Mouse (Mus musculus) kidney, postnatal 0 days (tissue): Measurements from ENCODE around the gene Rhbdd1. TPM values are rescaled to one million over a fixed set of nuclear protein-coding genes. Genes with fewer than 3 reads are reported as not detected.

ENCODE experiments used
- ATAC-seq: fragments of 200-750 bp; cut with Nextera tagmentation; replicated peaks from 2 replicates; pipeline ENCODE4 v1.8.0; 2017; ENCODE audit warnings: low read depth, moderate number of reproducible peaks, moderate TSS enrichment, moderate library complexity; ENCODE audit not compliant: low FRiP score
- DNase-seq: peaks from one replicate; pipeline ENCODE4 v3.0.0-alpha.2; 2016; ENCODE audit warnings: low spot score
- H3K27ac ChIP-seq: fragments of 300-500 bp; sonication (generic); 2 replicates; pipeline ENCODE4 v1.5.1; 2014; ENCODE audit warnings: mild to moderate bottlenecking
- H3K27me3 ChIP-seq: fragments of 300-500 bp; sonication (generic); 2 replicates; pipeline ENCODE4 v1.6.1; 2014; ENCODE audit warnings: low read length, mixed read lengths; ENCODE audit not compliant: insufficient read depth
- H3K36me3 ChIP-seq: fragments of 300-500 bp; sonication (generic); 2 replicates; pipeline ENCODE4 v1.6.1; 2014; ENCODE audit warnings: low read length, mixed read lengths; ENCODE audit not compliant: insufficient read depth
- H3K4me1 ChIP-seq: fragments of 300-500 bp; sonication (generic); replicated peaks from 2 replicates; pipeline ENCODE4 v1.6.1; 2014; ENCODE audit warnings: antibody characterized with exemption, low read length, mixed read lengths; ENCODE audit not compliant: insufficient read depth
- H3K4me2 ChIP-seq: fragments of 300-500 bp; sonication (generic); 2 replicates; pipeline ENCODE4 v1.6.1; 2014; ENCODE audit warnings: mild to moderate bottlenecking, low read length, moderate library complexity, mixed read lengths
- H3K4me3 ChIP-seq: fragments of 300-500 bp; sonication (generic); replicated peaks from 2 replicates; pipeline ENCODE4 v1.5.1; 2014; ENCODE audit warnings: low read depth, low read length
- H3K9ac ChIP-seq: fragments of 300-500 bp; sonication (generic); 2 replicates; pipeline ENCODE4 v1.6.1; 2014; ENCODE audit warnings: low read depth, low read length
- H3K9me3 ChIP-seq: fragments of 300-500 bp; sonication (generic); replicated peaks from 2 replicates; pipeline ENCODE4 v1.6.1; 2016; ENCODE audit warnings: low read length, inconsistent platforms, mixed read lengths
- CTCF ChIP-seq: IDR thresholded peaks from 2 replicates; pipeline ENCODE4 v1.5.1; 2016; ENCODE audit warnings: antibody characterized with exemption, low read depth, mild to moderate bottlenecking, moderate library complexity
- WGBS: fragments of 180-500 bp; shearing (Covaris S2); extraction: QIAGEN DNeasy Blood & Tissue Kit; methylation state at CpG from one replicate; pipeline ENCODE4 v1.1.7; 2014; 5-methylcytosine and 5-hydroxymethylcytosine counted together
- polyA plus RNA-seq: library from polyadenylated mRNA; unstranded; fragments of >200 nt; fragmentation: Nextera tagmentation; extraction: Ambion mirVana; gene quantifications from 2 replicates; pipeline ENCODE4 v1.2.1, GENCODE M21; 2015

The Rhbdd1 gene
- polyA plus RNA-seq, 1 experiment from 2014 or later = 8.0 TPM

- no peak overlapping the region for H3K4me2 ChIP-seq
- WGBS = 66% methylated on average over 5 of the region's 5 CpGs
- 0 out of 2 replicates have a peak, but pooled peaks cover 2% of the 10 kb centered on the region for H3K4me1 ChIP-seq
- ATAC-seq = no peak
- H3K9me3 ChIP-seq = no peaks in the 10 kb centered on the region
- peak; percentile 67 for DNase-seq
- TF ChIP-seq CTCF = peak; percentile 45
- H3K4me3 ChIP-seq = no peak overlapping the region
- H3K36me3 ChIP-seq = no peaks in the 10 kb centered on the region
- no peaks in the 10 kb centered on the region for H3K27me3 ChIP-seq
- no peak overlapping the region for H3K9ac ChIP-seq
- H3K27ac ChIP-seq = no peak overlapping the region
These were observed 55.6 kb downstream of the Rhbdd1 start for GRCm38 (mm10) chr1:82371636-82372428.

- WGBS = 93% methylated on average over 8 of the region's 8 CpGs
- no peak for ATAC-seq
- H3K4me2 ChIP-seq = no peak overlapping the region
- H3K9ac ChIP-seq = no peak overlapping the region
- TF ChIP-seq CTCF = no peak
- H3K9me3 ChIP-seq = no peaks in the 10 kb centered on the region
- no peak for DNase-seq
- H3K4me3 ChIP-seq = no peak overlapping the region
- H3K27me3 ChIP-seq = no peaks in the 10 kb centered on the region
- H3K27ac ChIP-seq = no peak overlapping the region
- no peaks in the 10 kb centered on the region for H3K36me3 ChIP-seq
- 0 out of 2 replicates have a peak, but pooled peaks cover 2% of the 10 kb centered on the region for H3K4me1 ChIP-seq
These were observed 57.7 kb downstream of the Rhbdd1 start for GRCm38 (mm10) chr1:82373924-82374323.

GRCm38 (mm10) chr1:82374831-82375358 lies 58.6 kb downstream of the Rhbdd1 start:
- DNase-seq = peak; percentile 90
- WGBS = 18% methylated on average over 4 of the region's 4 CpGs

GRCm38 (mm10) chr1:82375452-82375851 lies 59.2 kb downstream of the Rhbdd1 start:
- WGBS = 23% methylated on average over 3 of the region's 3 CpGs

More at GRCm38 (mm10) chr1:82374831-82375358, 58.6 kb downstream of the Rhbdd1 start:
- peak; percentile 81; the same call in 1 of the 2 replicates for ATAC-seq
- H3K27me3 ChIP-seq = no peaks in the 10 kb centered on the region
- H3K9ac ChIP-seq = no peak overlapping the region
- no peak for TF ChIP-seq CTCF
- H3K4me2 ChIP-seq = no peak overlapping the region
- H3K4me3 ChIP-seq = no peak overlapping the region
- no peaks in the 10 kb centered on the region for H3K36me3 ChIP-seq
- 0 out of 2 replicates have a peak, but pooled peaks cover 2% of the 10 kb centered on the region for H3K4me1 ChIP-seq
- H3K9me3 ChIP-seq = no peaks in the 10 kb centered on the region
- H3K27ac ChIP-seq = peak overlapping the region; percentile 54; the same call in 1 of the 2 replicates

GRCm38 (mm10) chr1:82381946-82382345 lies 65.7 kb downstream of the Rhbdd1 start:
- Histone ChIP-seq H3K27ac (no peak overlapping the region), H3K4me1 (no peaks in the 10 kb centered on the region), H3K4me3 (no peak overlapping the region), H3K4me2 (no peak overlapping the region), H3K36me3 (no peaks in the 10 kb centered on the region), H3K9ac (no peak overlapping the region), H3K27me3 (no peaks in the 10 kb centered on the region), H3K9me3 (no peaks in the 10 kb centered on the region)
- peak; percentile 35; the same call in 1 of the 2 replicates for TF ChIP-seq CTCF
- 73% methylated on average over 4 of the region's 4 CpGs for WGBS
- DNase-seq (no peak), ATAC-seq (no peak)

More at GRCm38 (mm10) chr1:82375452-82375851, 59.2 kb downstream of the Rhbdd1 start:
- H3K4me2 ChIP-seq = no peak overlapping the region
- H3K27me3 ChIP-seq = no peaks in the 10 kb centered on the region
- no peak overlapping the region for H3K9ac ChIP-seq
- no peaks in the 10 kb centered on the region for H3K36me3 ChIP-seq
- H3K4me3 ChIP-seq = no peak overlapping the region
- DNase-seq = peak; percentile 67
- no peak overlapping the region for H3K27ac ChIP-seq
- no peaks in the 10 kb centered on the region for H3K9me3 ChIP-seq
- TF ChIP-seq CTCF = no peak
- no peak for ATAC-seq
- H3K4me1 ChIP-seq = 0 out of 2 replicates have a peak, but pooled peaks cover 2% of the 10 kb centered on the region

- 90% methylated on average over 2 of the region's 2 CpGs for WGBS
- H3K36me3 ChIP-seq = no peaks in the 10 kb centered on the region
- DNase-seq (no peak), ATAC-seq (no peak)
- TF ChIP-seq CTCF = no peak
- H3K4me2 ChIP-seq = no peak overlapping the region
- no peak overlapping the region for H3K4me3 ChIP-seq
- no peak overlapping the region for H3K9ac ChIP-seq
- H3K9me3 ChIP-seq = no peaks in the 10 kb centered on the region
- H3K27ac ChIP-seq = no peak overlapping the region
- no peaks in the 10 kb centered on the region for H3K4me1 ChIP-seq
- no peaks in the 10 kb centered on the region for H3K27me3 ChIP-seq
These were observed 67.9 kb downstream of the Rhbdd1 start for GRCm38 (mm10) chr1:82384106-82384505.
